Comparison of ENCODE assay signal across 8 mouse cellular contexts in genomic region chrX:74281041-74281731, GRCm38 (mm10). TPM values are rescaled to one million over a fixed set of nuclear protein-coding genes. Genes with fewer than 3 reads are reported as not detected.
DNase-seq lines count a peak whose midpoint lies in the region; ATAC-seq and TF ChIP-seq lines count a peak whose summit lies in the region.

No protein-coding gene starts in this region.

- H3K4me3 ChIP-seq in cerebellum, adult 2 months (replicated peaks; ENCODE audit: insufficient read depth, low read depth, low read length) = peak overlapping the region; percentile 75
- H3K4me3 ChIP-seq in spleen, adult 2 months (ENCODE audit: extremely low read depth, insufficient read depth, insufficient read length) = peak overlapping the region; percentile 67
- peak overlapping the region; percentile 58 for H3K4me3 ChIP-seq in stomach, embryonic 15.5 days (replicated peaks)

- H3K9ac ChIP-seq in stomach, embryonic 15.5 days = no peak overlapping the region

- H3K36me3 ChIP-seq in spleen, adult 2 months (ENCODE audit: control insufficient read depth, insufficient read depth, low read length) = 0 out of 2 replicates have a peak, but pooled peaks cover 1% of the 10 kb centered on the region
- no peaks in the 10 kb centered on the region for H3K36me3 ChIP-seq in stomach, embryonic 15.5 days

- ATAC-seq in stomach, embryonic 15.5 days (ENCODE audit: insufficient read depth, low FRiP score, low read depth) = no peak

- H3K4me1 ChIP-seq in cerebellum, adult 2 months (ENCODE audit: control insufficient read depth, insufficient read depth, low read length) = 0 out of 2 replicates have a peak, but pooled peaks cover 3% of the 10 kb centered on the region
- no peaks in the 10 kb centered on the region; the same call in 1 of the 2 replicates for H3K4me1 ChIP-seq in spleen, adult 2 months (ENCODE audit: control insufficient read depth, insufficient read depth, insufficient read length)
- H3K4me1 ChIP-seq in stomach, embryonic 15.5 days = no peaks in the 10 kb centered on the region; the same call in 1 of the 2 replicates

- peak overlapping the region; percentile 73 for H3K4me2 ChIP-seq in stomach, embryonic 15.5 days

- WGBS in cerebellum, adult 2 months = under 1% methylated on average over 14 of the region's 14 CpGs
- 25% methylated on average over 14 of the region's 14 CpGs for WGBS in spleen, adult 2 months
- 13% methylated on average over 14 of the region's 14 CpGs for WGBS in stomach, embryonic 15.5 days

- no peak overlapping the region for H3K27ac ChIP-seq in cerebellum, adult 2 months (ENCODE audit: insufficient read depth, low read length)
- peak overlapping the region; percentile 74 for H3K27ac ChIP-seq in spleen, adult 2 months (ENCODE audit: insufficient read depth, low read length)
- H3K27ac ChIP-seq in stomach, embryonic 15.5 days = peak overlapping the region; percentile 91

- DNase-seq in cerebellum, adult 2 months = no peak
- DNase-seq in cerebellum, adult 11 months = no peak
- no peak for DNase-seq in spleen, adult 2 months (ENCODE audit: low read depth in 1 of 2, low spot score in 2 of 2)
- no peak for DNase-seq in spleen, postnatal 14 days (ENCODE audit: low spot score in 2 of 2)
- peak; percentile 23 for DNase-seq in liver
- DNase-seq in left cerebral cortex, adult 9 months (ENCODE audit: low spot score in 2 of 2) = no peak
- no peak for DNase-seq in cerebellum, adult 9-11 months

- no peak for TF ChIP-seq CTCF in cerebellum, adult 2 months (IDR thresholded peaks at IDR 0.05; ENCODE audit: borderline replicate concordance, insufficient read depth, low read depth, low read length)
- no peak for TF ChIP-seq CTCF in spleen, adult 2 months (IDR thresholded peaks at IDR 0.05; ENCODE audit: extremely low read depth, insufficient read depth, insufficient read length, insufficient replicate concordance)

- H3K27me3 ChIP-seq in cerebellum, adult 2 months (ENCODE audit: control insufficient read depth, insufficient read depth, low read length) = no peaks in the 10 kb centered on the region
- H3K27me3 ChIP-seq in spleen, adult 2 months (ENCODE audit: control insufficient read depth, insufficient read depth, low read length) = no peaks in the 10 kb centered on the region
- H3K27me3 ChIP-seq in stomach, embryonic 15.5 days (replicated peaks) = no peaks in the 10 kb centered on the region

- no peaks in the 10 kb centered on the region for H3K9me3 ChIP-seq in stomach, embryonic 15.5 days

- TF ChIP-seq POLR2A in cerebellum, adult 2 months (IDR thresholded peaks at IDR 0.05; ENCODE audit: borderline replicate concordance, insufficient read depth, low read length) = no peak
- no peak for TF ChIP-seq POLR2A in spleen, adult 2 months (IDR thresholded peaks at IDR 0.05; ENCODE audit: low read depth, low read length)

RNA-seq across cellular contexts. Expression of gene Taz, which starts 0.5 kb away (rescaled TPM):
- polyA plus RNA-seq in cerebellum, adult 2 months (2012; rRNA removed) = 99.4 and 100 TPM in 2 replicates
- polyA plus RNA-seq in spleen, adult 2 months (2012; rRNA removed) = 87.5 and 113 TPM in 2 replicates
- polyA plus RNA-seq in stomach, embryonic 15.5 days (2015; fragmentation: Nextera tagmentation; extraction: Ambion mirVana) = 79.5 and 86.1 TPM in 2 replicates

RNA-seq across cellular contexts. Expression of gene Dnase1l1, which starts 1.0 kb away (rescaled TPM):
- polyA plus RNA-seq in cerebellum, adult 2 months (2012; rRNA removed) = 6.4 and 7.5 TPM in 2 replicates
- polyA plus RNA-seq in spleen, adult 2 months (2012; rRNA removed) = 12.0 and 14.0 TPM in 2 replicates
- polyA plus RNA-seq in stomach, embryonic 15.5 days (2015; fragmentation: Nextera tagmentation; extraction: Ambion mirVana) = 15.7 and 17.5 TPM in 2 replicates

RNA-seq across cellular contexts. Expression of gene Rpl10, which starts 10.6 kb away (rescaled TPM):
- 511 and 570 TPM in 2 replicates for polyA plus RNA-seq in cerebellum, adult 2 months (2012; rRNA removed)
- polyA plus RNA-seq in spleen, adult 2 months (2012; rRNA removed) = 1,039 and 1,194 TPM in 2 replicates
- polyA plus RNA-seq in stomach, embryonic 15.5 days (2015; fragmentation: Nextera tagmentation; extraction: Ambion mirVana) = 643 and 895 TPM in 2 replicates

RNA-seq across cellular contexts. Expression of gene Atp6ap1, which starts 15.7 kb away (rescaled TPM):
- polyA plus RNA-seq in cerebellum, adult 2 months (2012; rRNA removed) = 506 and 526 TPM in 2 replicates
- 267 and 342 TPM in 2 replicates for polyA plus RNA-seq in spleen, adult 2 months (2012; rRNA removed)
- polyA plus RNA-seq in stomach, embryonic 15.5 days (2015; fragmentation: Nextera tagmentation; extraction: Ambion mirVana) = 130 and 132 TPM in 2 replicates

RNA-seq across cellular contexts. Expression of gene Gdi1, which starts 23.6 kb away (rescaled TPM):
- polyA plus RNA-seq in cerebellum, adult 2 months (2012; rRNA removed) = 843 and 859 TPM in 2 replicates
- 182 and 192 TPM in 2 replicates for polyA plus RNA-seq in spleen, adult 2 months (2012; rRNA removed)
- polyA plus RNA-seq in stomach, embryonic 15.5 days (2015; fragmentation: Nextera tagmentation; extraction: Ambion mirVana) = 190 and 196 TPM in 2 replicates
